Mouse (Mus musculus) MEL (cell line): ENCODE results near the gene Dffa. TPM values are rescaled to one million over a fixed set of nuclear protein-coding genes. Genes with fewer than 3 reads are reported as not detected.

Source experiments
- DNase-seq: peaks from one replicate; pipeline ENCODE4 v3.0.0; 2011; ENCODE audit warnings: low read depth, low spot score
- H3K27ac ChIP-seq: 2 replicates; pipeline ENCODE4 v1.5.1; 2012; ENCODE audit warnings: low read depth, mild to moderate bottlenecking, control low read depth, low read length, moderate library complexity; ENCODE audit not compliant: control insufficient read depth
- H3K27me3 ChIP-seq, 2 experiments: fragments of 150-350 bp in 1 of 2; sonication (generic) in 1 of 2; 2 replicates each; pipeline ENCODE4 v1.6.1; 2012; ENCODE audit warnings: low read length in 2 of 2, mild to moderate bottlenecking in 2 of 2, improper control_type of control experiment in 1 of 2, moderate library complexity in 1 of 2; ENCODE audit not compliant: insufficient read depth in 2 of 2, control insufficient read depth in 1 of 2
- H3K36me3 ChIP-seq, 2 experiments: 2 replicates each; pipeline ENCODE4 v1.6.1; 2012 to 2014; ENCODE audit warnings: low read length in 2 of 2, improper control_type of control experiment in 1 of 2, inconsistent platforms in 1 of 2, mild to moderate bottlenecking in 1 of 2; ENCODE audit not compliant: insufficient read depth in 2 of 2, control insufficient read depth in 1 of 2
- H3K4me1 ChIP-seq, 2 experiments: fragments of 150-350 bp in 1 of 2; sonication (generic) in 1 of 2; 2 replicates each; pipeline ENCODE4 v1.6.1; 2012; ENCODE audit warnings: low read length in 2 of 2, improper control_type of control experiment in 1 of 2, mild to moderate bottlenecking in 1 of 2; ENCODE audit not compliant: insufficient read depth in 2 of 2, control insufficient read depth in 1 of 2
- H3K4me3 ChIP-seq, 2 experiments: fragments of 150-350 bp in 1 of 2; sonication (generic) in 1 of 2; 2 replicates each; pipeline ENCODE4 v1.5.1; 2012; ENCODE audit warnings: low read depth in 2 of 2, low read length in 2 of 2, mild to moderate bottlenecking in 2 of 2, moderate library complexity in 2 of 2, control low read depth in 1 of 2, improper control_type of control experiment in 1 of 2; ENCODE audit not compliant: control insufficient read depth in 1 of 2, insufficient read depth in 1 of 2
- H3K79me2 ChIP-seq: 2 replicates; pipeline ENCODE4 v1.6.1; 2012; ENCODE audit warnings: mild to moderate bottlenecking, low read length, moderate library complexity; ENCODE audit not compliant: control insufficient read depth, poor library complexity, insufficient read depth
- H3K9ac ChIP-seq: 2 replicates; pipeline ENCODE4 v1.6.1; 2012; ENCODE audit warnings: low read depth, mild to moderate bottlenecking, control low read depth, low read length, moderate library complexity; ENCODE audit not compliant: control insufficient read depth, poor library complexity, severe bottlenecking
- H3K9me3 ChIP-seq: fragments of 150-350 bp; sonication (generic); replicated peaks from 2 replicates; pipeline ENCODE4 v1.6.1; 2012; ENCODE audit warnings: mild to moderate bottlenecking, low read length, improper control_type of control experiment, moderate library complexity; ENCODE audit not compliant: insufficient read depth
- CHD1 ChIP-seq: IDR thresholded peaks from 2 replicates; pipeline ENCODE4 v1.6.1; 2012; ENCODE audit warnings: low read depth, mild to moderate bottlenecking, inconsistent platforms, low read length, improper control_type of control experiment
- CHD2 ChIP-seq: IDR thresholded peaks from 2 replicates; pipeline ENCODE4 v1.6.1; 2011; ENCODE audit warnings: low read length, improper control_type of control experiment
- E2F4 ChIP-seq: IDR thresholded peaks from 2 replicates; pipeline ENCODE4 v1.6.1; 2011; ENCODE audit warnings: low read depth, low read length, improper control_type of control experiment, borderline replicate concordance
- ELF1 ChIP-seq: IDR thresholded peaks from 2 replicates; pipeline ENCODE4 v1.6.1; 2014; ENCODE audit warnings: low read depth, mild to moderate bottlenecking, inconsistent platforms, low read length, improper control_type of control experiment, moderate library complexity
- EP300 ChIP-seq, 2 experiments: IDR thresholded peaks; 2 replicates each; pipeline ENCODE4 v1.6.1; 2011; ENCODE audit warnings: improper control_type of control experiment in 2 of 2, low read length in 2 of 2, low read depth in 1 of 2, mild to moderate bottlenecking in 1 of 2
- HCFC1 ChIP-seq: IDR thresholded peaks from 2 replicates; pipeline ENCODE4 v1.6.1; 2012; ENCODE audit warnings: low read depth, mild to moderate bottlenecking, inconsistent platforms, low read length, improper control_type of control experiment, moderate library complexity
- JUND ChIP-seq: IDR thresholded peaks from 2 replicates; pipeline ENCODE4 v1.6.1; 2011; ENCODE audit warnings: low read depth, mild to moderate bottlenecking, improper control_type of control experiment, low read length
- KAT2A ChIP-seq: conservative IDR thresholded peaks from 2 replicates; pipeline ENCODE4 v1.6.1; 2012; ENCODE audit warnings: low read depth, low read length, improper control_type of control experiment, inconsistent platforms
- MAFK ChIP-seq: IDR thresholded peaks from 2 replicates; pipeline ENCODE4 v1.6.1; 2011; ENCODE audit warnings: low read depth, mild to moderate bottlenecking, low read length, improper control_type of control experiment, borderline replicate concordance
- MAX ChIP-seq: IDR thresholded peaks from 2 replicates; pipeline ENCODE4 v1.6.1; 2011; ENCODE audit warnings: low read length, improper control_type of control experiment
- MAZ ChIP-seq: IDR thresholded peaks from 2 replicates; pipeline ENCODE4 v1.6.1; 2012; ENCODE audit warnings: low read depth, mild to moderate bottlenecking, inconsistent platforms, low read length, improper control_type of control experiment
- MEF2A ChIP-seq: IDR thresholded peaks from 2 replicates; pipeline ENCODE4 v1.6.1; 2014; ENCODE audit warnings: low read depth, mild to moderate bottlenecking, inconsistent platforms, low read length, improper control_type of control experiment; ENCODE audit not compliant: poor library complexity, insufficient replicate concordance, severe bottlenecking; ENCODE audit errors: extremely low read depth
- MXI1 ChIP-seq: IDR thresholded peaks from 2 replicates; pipeline ENCODE4 v1.6.1; 2011; ENCODE audit warnings: mild to moderate bottlenecking, low read depth, low read length, improper control_type of control experiment
- MYC ChIP-seq: IDR thresholded peaks from 2 replicates; pipeline ENCODE4 v1.6.1; 2011; ENCODE audit warnings: low read depth, mild to moderate bottlenecking, low read length, improper control_type of control experiment, moderate library complexity
- NRF1 ChIP-seq: IDR thresholded peaks from 2 replicates; pipeline ENCODE4 v1.6.1; 2014; ENCODE audit warnings: low read depth, mild to moderate bottlenecking, inconsistent platforms, low read length, improper control_type of control experiment, moderate library complexity; ENCODE audit not compliant: poor library complexity, insufficient read depth, severe bottlenecking
- POLR2AphosphoS2 ChIP-seq: IDR thresholded peaks from 2 replicates; pipeline ENCODE4 v1.6.1; 2011; ENCODE audit warnings: low read length, improper control_type of control experiment
- RCOR1 ChIP-seq: IDR thresholded peaks from 2 replicates; pipeline ENCODE4 v1.6.1; 2012; ENCODE audit warnings: low read depth, mild to moderate bottlenecking, inconsistent platforms, low read length, improper control_type of control experiment
- SMC3 ChIP-seq: IDR thresholded peaks from 2 replicates; pipeline ENCODE4 v1.6.1; 2011; ENCODE audit warnings: low read depth, low read length, improper control_type of control experiment
- TBP ChIP-seq: IDR thresholded peaks from 2 replicates; pipeline ENCODE4 v1.8.0; 2011; ENCODE audit warnings: low read depth, low read length, improper control_type of control experiment
- TCF12 ChIP-seq: IDR thresholded peaks from 2 replicates; pipeline ENCODE4 v1.6.1; 2014; ENCODE audit warnings: low read depth, mild to moderate bottlenecking, inconsistent platforms, low read length, improper control_type of control experiment, moderate library complexity
- USF1 ChIP-seq: IDR thresholded peaks from 2 replicates; pipeline ENCODE4 v1.6.1; 2014; ENCODE audit warnings: low read depth, mild to moderate bottlenecking, inconsistent platforms, low read length, improper control_type of control experiment, moderate library complexity
- USF2 ChIP-seq, 2 experiments: IDR thresholded peaks; 2 replicates each; pipeline ENCODE4 v1.6.1; 2011 to 2012; ENCODE audit warnings: improper control_type of control experiment in 2 of 2, low read length in 2 of 2, borderline replicate concordance in 1 of 2, inconsistent platforms in 1 of 2, low read depth in 1 of 2, mild to moderate bottlenecking in 1 of 2; ENCODE audit not compliant: insufficient read depth in 1 of 2
- ZKSCAN1 ChIP-seq: IDR thresholded peaks from 2 replicates; pipeline ENCODE4 v1.6.1; 2012; ENCODE audit warnings: low read depth, mild to moderate bottlenecking, inconsistent platforms, low read length, improper control_type of control experiment, moderate library complexity
- polyA plus RNA-seq, 2 experiments: library from polyadenylated mRNA; stranded (reverse) in 1 of 2; unstranded in 1 of 2; fragments of >175 nt in 1 of 2; fragments of >200 nt in 1 of 2; gene quantifications; 2 replicates each; pipeline versions ENCODE4 v1.2.1 to v1.2.4; 2012; ENCODE audit warnings: low replicate concordance in 2 of 2, low read depth in 1 of 2; ENCODE audit not compliant: insufficient read length in 2 of 2, insufficient read depth in 1 of 2, missing spikeins in 1 of 2
- total RNA-seq: library from RNA; depleted of rRNA; stranded (reverse); fragments of 300-350 nt; gene quantifications from 2 replicates; pipeline ENCODE4 v1.2.3, GENCODE M21; 2012

Dffa gene
- total and polyA plus RNA-seq, 3 experiments: 20.2 to 33.0 TPM; not detected in 1

DNA sequence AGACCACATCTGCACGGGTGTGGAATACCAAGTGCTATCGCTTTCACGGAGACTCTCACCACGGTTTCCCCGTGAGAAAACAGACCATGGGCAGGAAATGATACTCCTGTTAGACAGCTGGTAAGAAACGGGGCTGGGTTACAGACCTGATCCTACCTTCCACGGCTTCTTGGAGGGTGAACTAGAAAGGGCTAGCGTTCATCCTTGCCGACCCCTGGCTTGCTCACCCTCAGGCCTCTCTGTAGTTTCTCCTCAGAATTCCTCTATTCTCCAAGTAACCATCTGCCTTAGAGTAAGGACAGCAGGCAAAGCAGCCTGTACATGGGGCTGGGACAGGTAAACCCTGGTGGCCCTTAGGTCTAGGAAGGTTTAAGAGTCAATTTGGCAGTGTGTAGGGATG lies 45.2 kb downstream of the Dffa start:
- no peak overlapping the region for H3K4me3 ChIP-seq
- H3K4me1 ChIP-seq: no peaks in the 10 kb centered on the region; a peak in 1 of 4 replicates
- no peak overlapping the region for H3K27ac ChIP-seq
- no peaks in the 10 kb centered on the region for H3K27me3 ChIP-seq
- no peaks in the 10 kb centered on the region for H3K79me2 ChIP-seq
- TF ChIP-seq ZKSCAN1: no peak
- no peak for TF ChIP-seq E2F4
- TF ChIP-seq MXI1: no peak
- TF ChIP-seq HCFC1: no peak
- no peak for TF ChIP-seq MYC
- no peak for TF ChIP-seq RCOR1
- no peak for TF ChIP-seq MAZ
- TF ChIP-seq MAFK: no peak
- TF ChIP-seq JUND: no peak
- TF ChIP-seq POLR2AphosphoS2: no peak
- no peak for TF ChIP-seq NRF1
- H3K9ac ChIP-seq: no peak overlapping the region
- no peaks in the 10 kb centered on the region for H3K9me3 ChIP-seq
- H3K36me3 ChIP-seq: peaks cover 0 to 1% of the 10 kb centered on the region in 2 experiments; a peak in 2 of 4 replicates
- no peak for DNase-seq

DNA sequence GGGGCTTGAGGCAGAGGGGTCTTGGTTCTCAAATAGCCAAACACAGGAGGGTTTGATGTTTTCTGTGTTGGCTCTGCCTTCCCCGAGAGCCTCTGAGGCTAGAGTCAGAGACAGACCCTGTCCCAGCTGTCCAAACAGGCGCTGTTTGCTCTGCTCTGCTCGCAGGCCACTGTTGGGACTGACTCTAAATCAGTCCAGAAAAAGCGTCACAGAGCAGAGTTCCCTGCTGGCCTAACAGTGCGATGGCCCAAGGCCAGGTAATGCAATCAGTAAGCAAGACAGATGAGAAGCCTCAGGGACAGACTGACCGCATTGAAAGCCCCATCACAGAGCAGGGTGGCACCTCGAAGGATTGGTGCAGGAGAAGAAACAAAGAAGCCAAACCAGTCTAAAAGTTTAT lies 45.7 kb downstream of the Dffa start:
- H3K27ac ChIP-seq: no peak overlapping the region
- H3K36me3 ChIP-seq: peaks cover 0 to 2% of the 10 kb centered on the region in 2 experiments; a peak in 3 of 4 replicates
- H3K27me3 ChIP-seq: no peaks in the 10 kb centered on the region

More for the DNA sequence above, 45.7 kb downstream of the Dffa start:
- Histone ChIP-seq H3K79me2 (no peaks in the 10 kb centered on the region), H3K9ac (no peak overlapping the region), H3K4me1 (no peaks in the 10 kb centered on the region; a peak in 1 of 4 replicates), H3K9me3 (no peaks in the 10 kb centered on the region), H3K4me3 (no peak overlapping the region)
- TF ChIP-seq MAFK (no peak), MAZ (no peak), CHD1 (no peak), POLR2AphosphoS2 (no peak), MEF2A (no peak), TCF12 (no peak), NRF1 (no peak), KAT2A (no peak), MAX (no peak), MXI1 (no peak), EP300 (IDR thresholded peaks at IDR 0.05; ENCODE audit: low read depth in 1 of 2, low read length in 2 of 2) (no peak), ELF1 (no peak), SMC3 (no peak), TBP (no peak), USF1 (no peak), USF2 (IDR thresholded peaks at IDR 0.05; ENCODE audit: borderline replicate concordance in 1 of 2, insufficient read depth in 1 of 2, low read depth in 1 of 2, low read length in 2 of 2) (no peak), JUND (no peak), CHD2 (no peak)
- no peak for DNase-seq
